Mouse (Mus musculus) thymus, adult 18-20 months (tissue): ENCODE data around the gene Rnf151.

Source experiments
- DNase-seq, 2 experiments: peaks; one replicate each; pipeline ENCODE4 v3.0.0; 2022; ENCODE audit warnings: mixed read lengths in 2 of 2

Rnf151 gene

DNA sequence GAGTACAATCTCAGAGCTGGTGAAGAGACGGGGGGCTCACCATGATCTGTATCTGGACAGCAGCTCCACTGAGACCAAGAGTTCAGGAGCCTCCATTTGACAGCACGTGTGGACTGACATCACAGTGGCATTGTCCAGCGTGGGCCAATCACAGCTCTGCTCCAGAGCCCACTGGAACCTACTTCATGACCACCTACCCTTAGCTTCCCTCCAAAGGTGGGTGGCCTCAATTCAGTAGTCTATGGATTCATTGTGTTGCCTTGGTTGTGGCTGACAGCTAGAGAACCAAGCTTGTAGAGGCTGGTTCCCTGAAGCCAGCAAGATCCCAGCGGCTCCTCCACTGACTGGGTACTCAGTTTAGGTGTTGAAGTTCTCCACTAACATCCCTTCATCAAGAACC, at the start of gene Rnf151, which contains the start of gene Rps2:
Gene Rnf151, minus strand, starts transcription at position 121 of the 400 bp plus-strand sequence.
Gene Rps2, plus strand, starts transcription at position 174 of the 400 bp plus-strand sequence.
- DNase-seq, result no peak

GRCm38 (mm10) chr17:24766266-24766875, 48.5 kb upstream of the Rnf151 start:
- DNase-seq, result no peak

DNA sequence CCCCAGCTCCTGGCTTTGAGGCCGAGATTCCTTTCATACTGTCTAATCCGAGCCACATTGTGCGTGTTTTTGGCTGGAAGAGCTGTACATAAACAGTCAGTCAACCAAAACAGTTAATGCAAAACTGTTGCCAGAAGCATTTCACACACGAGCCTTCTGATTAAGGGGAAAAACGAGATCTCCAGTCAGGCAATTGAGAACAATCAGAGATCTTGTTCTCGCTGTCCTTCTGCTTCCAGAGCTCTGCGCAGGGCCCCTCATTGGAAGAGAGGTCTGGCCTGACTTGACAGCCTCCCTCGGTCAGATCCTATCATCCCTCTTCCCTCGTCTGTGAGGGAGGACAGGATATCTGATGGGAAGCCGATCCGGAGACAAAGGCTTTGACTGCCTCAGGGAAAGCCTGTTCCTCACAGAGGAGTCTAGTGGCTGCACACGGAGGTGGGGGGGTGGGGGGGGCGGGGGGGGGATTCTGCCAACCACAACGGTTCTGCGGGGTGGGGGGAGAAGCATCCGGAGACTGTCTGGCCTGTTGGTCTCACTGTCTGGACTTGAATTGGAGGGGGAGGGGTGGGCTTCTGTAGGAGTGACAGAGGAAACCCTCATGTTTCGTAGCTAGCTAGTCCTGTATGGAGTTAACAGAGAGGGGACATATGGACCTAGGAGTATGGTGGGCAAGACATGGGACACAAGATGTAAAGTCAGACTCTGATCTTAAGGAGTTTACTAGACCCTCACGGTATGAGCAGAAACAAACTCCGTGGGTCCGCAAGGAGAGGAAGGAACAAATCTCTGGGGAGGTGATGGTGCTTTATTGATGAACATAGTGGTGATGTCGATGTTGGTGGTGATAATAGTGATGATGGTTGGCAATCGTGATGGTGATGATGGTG, 47.4 kb upstream of the Rnf151 start:
- no peak for DNase-seq

GRCm38 (mm10) chr17:24761121-24761520, 43.3 kb upstream of the Rnf151 start:
- DNase-seq, result no peak

DNA sequence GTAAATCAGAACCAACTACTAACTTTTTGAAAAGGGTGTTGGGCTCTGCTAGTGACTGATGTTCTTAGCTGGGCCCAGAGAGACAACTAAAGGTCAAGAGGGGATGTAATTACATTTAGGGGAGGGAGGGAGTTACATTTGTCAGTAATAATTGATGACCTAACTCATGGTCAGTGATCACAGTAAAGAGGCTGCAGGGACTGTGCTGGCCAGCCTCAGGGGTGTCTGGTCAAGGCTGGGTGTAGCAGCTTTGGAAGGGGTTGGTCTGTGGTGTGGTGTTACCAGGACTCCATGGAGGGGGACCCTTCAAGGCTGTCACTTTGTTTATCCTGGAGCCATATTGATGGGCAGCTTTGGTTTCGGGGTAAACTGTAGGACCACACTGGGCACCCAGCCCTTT, 39.5 kb upstream of the Rnf151 start:
- no peak for DNase-seq

DNA sequence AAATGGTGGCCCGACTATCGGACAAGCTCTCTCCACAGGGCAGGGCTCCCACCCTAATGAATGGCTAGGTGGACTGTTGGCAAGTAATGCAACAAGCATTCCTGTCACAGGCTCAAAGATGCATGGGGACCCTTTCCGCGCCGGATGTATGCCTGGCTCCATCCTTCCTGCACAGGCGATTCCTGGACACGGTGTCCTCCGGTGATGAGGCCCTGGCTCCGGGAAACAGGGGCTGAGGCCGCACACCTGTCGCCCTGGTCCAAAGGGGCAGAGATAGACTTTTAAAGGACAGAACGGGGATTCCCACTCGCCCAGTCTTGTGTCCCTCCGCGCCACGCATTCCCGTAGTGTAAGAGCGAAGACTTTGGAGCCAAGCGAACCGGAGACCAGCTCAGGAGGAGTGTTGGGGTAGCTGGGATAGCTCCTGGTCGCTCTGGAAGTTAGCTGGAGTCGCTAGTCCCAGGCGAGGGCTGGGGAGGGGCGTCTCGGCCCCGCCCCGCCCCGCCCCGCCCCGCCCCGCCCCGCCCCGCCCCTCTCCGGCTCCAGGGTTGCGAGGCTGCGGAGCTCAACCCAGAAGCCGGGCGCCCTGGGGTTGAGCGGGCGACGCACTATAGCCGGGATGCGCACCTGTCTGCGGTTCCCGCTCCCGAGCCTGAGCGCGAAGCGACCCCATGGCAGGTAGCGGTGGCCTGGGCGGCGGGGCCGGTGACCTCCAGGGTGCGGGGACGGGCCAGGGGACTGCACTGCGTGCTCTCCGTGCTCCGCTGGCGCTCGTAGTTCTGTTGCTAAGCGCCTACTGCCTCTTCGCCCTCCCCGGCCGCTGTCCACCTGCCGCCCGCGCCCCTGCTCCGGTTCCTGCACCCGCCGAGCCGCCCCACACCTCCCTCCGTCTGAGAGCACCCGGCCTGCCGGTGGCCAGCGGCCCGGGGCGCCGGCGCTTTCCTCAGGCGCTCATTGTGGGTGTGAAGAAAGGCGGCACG, 34.8 kb upstream of the Rnf151 start, which contains the start of gene Hs3st6:
Gene Hs3st6, plus strand, starts transcription at position 574 of the 980 bp plus-strand sequence.
- DNase-seq, result no peak

DNA sequence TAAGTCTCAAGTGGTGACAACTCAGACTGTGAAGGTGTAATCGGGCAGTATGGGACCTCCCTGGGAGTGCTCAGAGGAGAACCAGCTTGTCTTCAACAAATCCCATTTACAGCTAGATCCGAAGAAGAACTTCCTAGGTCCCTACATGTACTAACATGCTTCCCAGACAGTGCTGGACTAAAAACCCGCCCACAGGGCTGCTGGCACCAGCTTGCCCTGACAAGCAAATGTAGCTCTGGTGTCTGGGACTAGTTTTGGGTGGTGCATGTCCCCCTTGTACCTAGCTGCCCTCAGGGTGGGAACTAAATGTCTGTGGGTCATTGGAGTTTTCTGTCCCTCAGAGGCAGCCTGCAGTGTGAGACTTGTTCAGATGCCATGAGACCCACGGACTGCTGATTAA, 33.7 kb upstream of the Rnf151 start:
- no peak for DNase-seq

- DNase-seq, result no peak
Measured at GRCm38 (mm10) chr17:24746986-24747385, 29.1 kb upstream of the Rnf151 start.

GRCm38 (mm10) chr17:24745526-24746497, 27.9 kb upstream of the Rnf151 start:
- DNase-seq, result peak; percentile 46 to 53

DNA sequence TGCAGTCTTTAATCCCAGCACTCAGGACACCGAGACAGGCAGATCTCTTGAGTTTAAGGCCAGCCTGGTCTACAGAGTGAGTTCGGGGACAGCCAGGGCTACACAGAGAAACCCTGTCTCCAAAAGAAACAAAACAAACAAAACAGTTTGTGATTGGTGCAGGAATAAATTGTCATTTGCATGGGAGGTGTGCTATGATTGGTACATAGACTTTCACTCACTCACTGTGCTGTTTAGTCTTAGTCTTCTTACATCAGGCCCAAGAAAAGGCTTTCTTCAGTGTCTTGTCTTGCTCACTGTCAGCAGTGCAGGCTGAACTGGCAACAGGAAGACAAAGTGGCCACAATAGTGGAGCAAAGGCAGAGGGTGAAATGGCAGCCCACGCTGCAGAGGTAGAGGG, 26.5 kb upstream of the Rnf151 start:
- no peak for DNase-seq

DNA sequence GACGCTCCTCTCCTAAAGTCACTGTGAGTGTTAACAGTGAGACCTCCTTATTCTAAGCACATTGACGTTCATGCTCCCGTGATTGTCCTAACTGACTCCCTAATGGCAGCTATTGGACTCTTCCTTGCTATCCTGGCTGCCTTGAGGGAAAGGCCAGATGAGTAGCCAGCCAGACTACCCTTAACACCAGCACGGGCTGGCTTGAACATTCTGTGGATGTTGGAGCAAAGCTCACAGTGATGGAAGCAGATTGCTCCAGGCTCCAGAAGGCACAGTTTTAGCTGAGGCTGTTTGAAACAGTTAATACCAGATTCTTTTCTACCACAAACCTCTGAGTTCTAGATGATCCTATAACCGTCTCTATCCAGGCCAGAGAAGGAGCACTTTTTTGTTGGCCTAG, 26.0 kb upstream of the Rnf151 start:
- DNase-seq, result no peak

- DNase-seq, result no peak
Measured at GRCm38 (mm10) chr17:24742307-24742706, 24.4 kb upstream of the Rnf151 start.

DNA sequence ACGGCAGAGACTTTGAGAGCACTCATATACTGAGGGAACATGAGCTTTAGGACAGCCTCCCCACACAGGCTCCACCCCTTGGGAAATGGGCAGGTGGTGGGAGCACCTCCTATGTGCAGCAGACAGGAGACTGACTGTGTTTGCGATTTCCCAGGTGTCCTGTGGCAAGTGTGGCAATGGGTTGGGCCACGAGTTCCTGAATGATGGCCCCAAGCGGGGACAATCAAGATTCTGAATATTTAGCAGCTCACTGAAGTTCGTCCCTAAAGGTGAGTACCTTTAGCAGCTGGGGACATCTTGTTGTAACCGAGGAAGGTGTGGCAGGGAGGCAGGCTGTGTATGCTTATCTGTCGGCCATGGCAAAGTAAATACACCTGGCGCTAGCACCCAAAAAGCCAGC, 22.1 kb upstream of the Rnf151 start:
- no peak for DNase-seq

DNA sequence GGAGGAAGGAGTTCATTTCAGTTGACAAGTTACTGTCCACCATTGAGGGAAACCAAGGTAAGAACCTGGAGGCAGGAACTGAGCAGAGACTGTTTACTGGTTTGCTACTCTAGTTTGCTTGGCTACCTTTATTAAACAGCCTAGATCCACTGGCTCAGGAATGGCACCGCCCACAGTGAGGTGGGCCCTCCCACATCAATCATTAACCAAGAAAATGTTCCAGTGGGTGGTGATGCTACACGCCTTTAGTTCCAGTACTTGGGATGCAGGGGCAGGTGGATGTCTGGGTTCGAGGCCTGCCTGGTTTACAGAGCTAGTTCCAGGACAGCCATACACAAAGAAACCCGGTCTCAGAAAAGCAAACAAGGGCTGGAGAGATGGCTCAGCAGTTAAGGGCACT, 20.4 kb upstream of the Rnf151 start:
- DNase-seq, result no peak

GRCm38 (mm10) chr17:24737135-24737810, 19.4 kb upstream of the Rnf151 start:
- DNase-seq, result no peak

DNA sequence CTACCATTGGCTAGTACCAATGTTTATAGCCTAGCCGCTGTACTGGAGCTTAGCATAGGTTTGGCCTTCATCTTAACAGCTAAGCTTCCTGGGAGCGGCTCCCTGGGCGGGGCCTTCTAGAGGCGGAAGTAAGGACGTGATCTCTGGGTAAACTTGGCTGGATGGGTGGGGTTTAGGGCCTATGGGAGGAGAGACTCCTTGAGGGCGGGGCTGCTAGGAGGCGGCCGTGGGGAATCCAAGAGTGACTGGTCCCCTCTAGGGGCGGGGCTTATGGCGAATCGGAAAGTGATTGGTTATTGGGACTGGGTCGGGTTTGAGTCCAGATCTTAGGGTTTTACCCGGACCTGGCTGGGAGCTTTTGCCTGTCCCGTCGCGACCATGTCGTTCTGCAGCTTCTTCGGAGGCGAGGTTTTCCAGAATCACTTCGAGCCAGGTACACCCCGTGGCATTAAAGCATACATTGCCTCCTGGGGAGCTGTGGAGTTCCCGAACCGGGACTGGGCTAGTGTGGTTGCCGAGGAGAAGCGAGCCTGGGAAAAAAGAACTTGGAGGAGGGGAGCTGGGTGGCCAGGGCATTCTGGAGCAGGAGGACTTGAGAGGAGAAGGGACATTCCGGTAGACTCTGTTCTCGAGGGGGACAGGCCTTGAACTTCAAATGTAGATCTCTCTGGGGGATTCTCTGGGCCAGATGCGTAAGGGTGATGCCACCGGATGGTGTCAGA, 18.6 kb upstream of the Rnf151 start, which contains the start of gene Msrb1:
Gene Msrb1, plus strand, starts transcription at position 313 of the 722 bp plus-strand sequence.
- DNase-seq, result peak; percentile 93 to 97

- no peak for DNase-seq
Measured at GRCm38 (mm10) chr17:24735446-24735845, 17.6 kb upstream of the Rnf151 start.

GRCm38 (mm10) chr17:24734513-24734912, 16.6 kb upstream of the Rnf151 start:
- no peak for DNase-seq

GRCm38 (mm10) chr17:24733434-24734050, 15.7 kb upstream of the Rnf151 start:
- DNase-seq, result no peak
